Comparison of ENCODE assay signal across 7 mouse cellular contexts in genomic region chr9:123259461-123259895, GRCm38 (mm10). TPM values are rescaled to one million over a fixed set of nuclear protein-coding genes. Genes with fewer than 3 reads are reported as not detected.
A peak's percentile ranks its signal among the peaks of the same experiment; 100 is the strongest.
DNase-seq lines count a peak whose midpoint lies in the region; ATAC-seq and TF ChIP-seq lines count a peak whose summit lies in the region.

No protein-coding gene starts in this region.

- WGBS in heart, embryonic 16.5 days = 1% methylated on average over 45 of the region's 45 CpGs
- WGBS in spleen, adult 2 months = 4% methylated on average over 41 of the region's 45 CpGs

- no peak for DNase-seq in G1E (ENCODE audit: low spot score)
- DNase-seq in kidney, postnatal 14 days = peak; percentile 89
- DNase-seq in spleen, adult 2 months (ENCODE audit: low read depth in 1 of 2, low spot score in 2 of 2) = peak in 1 of 2 experiments; percentile 32

- H3K4me3 ChIP-seq in G1E (ENCODE audit: low read depth, low read length) = peak overlapping the region; percentile 68; the same call in 1 of the 2 replicates
- peak overlapping the region; percentile 98 for H3K4me3 ChIP-seq in cortical plate, adult 2 months (ENCODE audit: insufficient read depth, low read length)
- peak overlapping the region; percentile 75 for H3K4me3 ChIP-seq in heart, embryonic 16.5 days (ENCODE audit: low read length)
- peak overlapping the region; percentile 74; the same call in 1 of the 2 replicates for H3K4me3 ChIP-seq in spleen, adult 2 months (ENCODE audit: extremely low read depth, insufficient read depth, insufficient read length)

- no peaks in the 10 kb centered on the region for H3K36me3 ChIP-seq in G1E (replicated peaks)
- no peaks in the 10 kb centered on the region for H3K36me3 ChIP-seq in heart, embryonic 16.5 days (ENCODE audit: control insufficient read depth, insufficient read depth)
- no peaks in the 10 kb centered on the region for H3K36me3 ChIP-seq in spleen, adult 2 months (ENCODE audit: control insufficient read depth, insufficient read depth, low read length)

- peak overlapping the region; percentile 94 for H3K27ac ChIP-seq in cortical plate, adult 2 months (ENCODE audit: insufficient read depth, low read length)
- H3K27ac ChIP-seq in heart, embryonic 16.5 days (ENCODE audit: low read length) = no peak overlapping the region
- no peak overlapping the region for H3K27ac ChIP-seq in spleen, adult 2 months (ENCODE audit: insufficient read depth, low read length)

- ATAC-seq in CD4-positive, CD25-positive, alpha-beta regulatory T cell, adult 4 months = peak; percentile 45
- no peak for ATAC-seq in G1E (ENCODE audit: extremely low read depth, insufficient number of reproducible peaks, low FRiP score, poor library complexity, severe bottlenecking)
- ATAC-seq in heart, embryonic 16.5 days (replicated peaks; ENCODE audit: extremely low read depth, insufficient read depth, low FRiP score) = no peak; the same call in 1 of the 2 replicates
- peak; percentile 68; the same call in 1 of the 2 replicates for ATAC-seq in megakaryocyte progenitor cell, adult 5-6 weeks (replicated peaks; ENCODE audit: poor library complexity)

- H3K9ac ChIP-seq in heart, embryonic 16.5 days (ENCODE audit: low read length) = peak overlapping the region; percentile 74

- H3K9me3 ChIP-seq in G1E (replicated peaks) = peaks cover 14% of the 10 kb centered on the region
- H3K9me3 ChIP-seq in heart, embryonic 16.5 days (replicated peaks; ENCODE audit: control insufficient read depth, low read length) = no peaks in the 10 kb centered on the region

- peak overlapping the region; percentile 98 for H3K4me2 ChIP-seq in heart, embryonic 16.5 days (ENCODE audit: low read depth, low read length)

- no peak for TF ChIP-seq CTCF in G1E (IDR thresholded peaks at IDR 0.05; ENCODE audit: low read depth, low read length)
- TF ChIP-seq CTCF in cortical plate, adult 2 months (IDR thresholded peaks at IDR 0.05; ENCODE audit: extremely low read depth, insufficient read depth, low read length) = peak; percentile 56
- peak; percentile 40; the same call in 1 of the 2 replicates for TF ChIP-seq CTCF in spleen, adult 2 months (IDR thresholded peaks at IDR 0.05; ENCODE audit: extremely low read depth, insufficient read depth, insufficient read length, insufficient replicate concordance)

- TF ChIP-seq POLR2A in cortical plate, adult 2 months (IDR thresholded peaks at IDR 0.05; ENCODE audit: extremely low read depth, insufficient read depth, low read length) = no peak
- no peak for TF ChIP-seq POLR2A in spleen, adult 2 months (IDR thresholded peaks at IDR 0.05; ENCODE audit: low read depth, low read length)

- H3K4me1 ChIP-seq in G1E (ENCODE audit: insufficient read depth, low read depth, low read length) = peaks cover 9% of the 10 kb centered on the region
- no peaks in the 10 kb centered on the region; the same call in 1 of the 2 replicates for H3K4me1 ChIP-seq in cortical plate, adult 2 months (ENCODE audit: control insufficient read depth, insufficient read depth, low read length)
- peaks cover 4% of the 10 kb centered on the region; the same call in 1 of the 2 replicates for H3K4me1 ChIP-seq in heart, embryonic 16.5 days (ENCODE audit: control insufficient read depth, insufficient read depth, low read length)
- H3K4me1 ChIP-seq in spleen, adult 2 months (ENCODE audit: control insufficient read depth, insufficient read depth, insufficient read length) = peaks cover 9% of the 10 kb centered on the region; the same call in 1 of the 2 replicates

- peaks cover 36% of the 10 kb centered on the region for H3K27me3 ChIP-seq in G1E (ENCODE audit: insufficient read depth, low read length)
- H3K27me3 ChIP-seq in heart, embryonic 16.5 days (ENCODE audit: control insufficient read depth, insufficient read depth, low read length) = peaks cover 23% of the 10 kb centered on the region
- peaks cover 9% of the 10 kb centered on the region; the same call in 1 of the 2 replicates for H3K27me3 ChIP-seq in spleen, adult 2 months (ENCODE audit: control insufficient read depth, insufficient read depth, low read length)

RNA-seq across cellular contexts. Expression of gene Tmem158, which starts 1.1 kb away (rescaled TPM):
- 1 to 10 TPM in 1 of 2 experiments, not detected in 1; 1.0 TPM for polyA plus RNA-seq in CD4-positive, CD25-positive, alpha-beta regulatory T cell, adult 4 months (2017; shearing (Covaris generic))
- total RNA-seq in G1E (2014; fragmentation: Nextera tagmentation) (not detected in 2 replicates), G1E (2017) (not detected in 2 replicates)
- polyA plus RNA-seq in G1E (2012) = not detected in 2 replicates
- polyA plus RNA-seq in cortical plate, adult 2 months (2012; rRNA removed) = 44.8 and 53.4 TPM in 2 replicates
- 6.5 and 7.4 TPM in 2 replicates for polyA plus RNA-seq in heart, embryonic 16.5 days (2015; fragmentation: Nextera tagmentation; extraction: Ambion mirVana)
- total RNA-seq in megakaryocyte progenitor cell, adult 5-6 weeks (2015) = 0.54 and 0.62 TPM in 2 replicates
- 0.47 and 0.54 TPM in 2 replicates for total RNA-seq in megakaryocyte progenitor cell, adult 5-6 weeks (2017)
- polyA plus RNA-seq in spleen, adult 2 months (2012; rRNA removed) = 5.9 and 10.5 TPM in 2 replicates

RNA-seq across cellular contexts. Expression of gene Cdcp1, which starts 43.6 kb away (rescaled TPM):
- 1 to 10 TPM; 3.1 to 4.6 TPM for polyA plus RNA-seq in CD4-positive, CD25-positive, alpha-beta regulatory T cell, adult 4 months (2017; shearing (Covaris generic))
- total RNA-seq in G1E (2014; fragmentation: Nextera tagmentation) (not detected in 2 replicates), G1E (2017) (0.06 and 0.11 TPM in 2 replicates)
- polyA plus RNA-seq in G1E (2012) = not detected in 2 replicates
- 0.65 and 0.66 TPM in 2 replicates for polyA plus RNA-seq in cortical plate, adult 2 months (2012; rRNA removed)
- 1.7 and 2.2 TPM in 2 replicates for polyA plus RNA-seq in heart, embryonic 16.5 days (2015; fragmentation: Nextera tagmentation; extraction: Ambion mirVana)
- 0.07 and 0.44 TPM in 2 replicates for total RNA-seq in megakaryocyte progenitor cell, adult 5-6 weeks (2015)
- 0.17 and 0.30 TPM in 2 replicates for total RNA-seq in megakaryocyte progenitor cell, adult 5-6 weeks (2017)
- 0.93 and 0.95 TPM in 2 replicates for polyA plus RNA-seq in spleen, adult 2 months (2012; rRNA removed)

Comparison
In these comparisons a context has a peak if more than half of its experiments do, and no peak if none do; other contexts are left out.
1. ATAC-seq: peak in CD4-positive, CD25-positive, alpha-beta regulatory T cell, adult 4 months (single experiment) and megakaryocyte progenitor cell, adult 5-6 weeks (single experiment); none in G1E (single experiment) and heart, embryonic 16.5 days (single experiment).
2. Peak in every context shown above with its lines, with median percentiles within 50 percentile points of each other: H3K4me3 ChIP-seq.